Mouse (Mus musculus) MEL (cell line): ENCODE data around the gene Ccl1. TPM values are rescaled to one million over a fixed set of nuclear protein-coding genes. Genes with fewer than 3 reads are reported as not detected.

ENCODE experiments used
- DNase-seq: peaks from one replicate; pipeline ENCODE4 v3.0.0; 2011; ENCODE audit warnings: low read depth, low spot score
- H3K27ac ChIP-seq: 2 replicates; pipeline ENCODE4 v1.5.1; 2012; ENCODE audit warnings: low read depth, mild to moderate bottlenecking, control low read depth, low read length, moderate library complexity; ENCODE audit not compliant: control insufficient read depth
- H3K27me3 ChIP-seq, 2 experiments: fragments of 150-350 bp in 1 of 2; sonication (generic) in 1 of 2; 2 replicates each; pipeline ENCODE4 v1.6.1; 2012; ENCODE audit warnings: low read length in 2 of 2, mild to moderate bottlenecking in 2 of 2, improper control_type of control experiment in 1 of 2, moderate library complexity in 1 of 2; ENCODE audit not compliant: insufficient read depth in 2 of 2, control insufficient read depth in 1 of 2
- H3K36me3 ChIP-seq, 2 experiments: 2 replicates each; pipeline ENCODE4 v1.6.1; 2012 to 2014; ENCODE audit warnings: low read length in 2 of 2, improper control_type of control experiment in 1 of 2, inconsistent platforms in 1 of 2, mild to moderate bottlenecking in 1 of 2; ENCODE audit not compliant: insufficient read depth in 2 of 2, control insufficient read depth in 1 of 2
- H3K4me1 ChIP-seq, 2 experiments: fragments of 150-350 bp in 1 of 2; sonication (generic) in 1 of 2; 2 replicates each; pipeline ENCODE4 v1.6.1; 2012; ENCODE audit warnings: low read length in 2 of 2, improper control_type of control experiment in 1 of 2, mild to moderate bottlenecking in 1 of 2; ENCODE audit not compliant: insufficient read depth in 2 of 2, control insufficient read depth in 1 of 2
- H3K4me3 ChIP-seq, 2 experiments: fragments of 150-350 bp in 1 of 2; sonication (generic) in 1 of 2; 2 replicates each; pipeline ENCODE4 v1.5.1; 2012; ENCODE audit warnings: low read depth in 2 of 2, low read length in 2 of 2, mild to moderate bottlenecking in 2 of 2, moderate library complexity in 2 of 2, control low read depth in 1 of 2, improper control_type of control experiment in 1 of 2; ENCODE audit not compliant: control insufficient read depth in 1 of 2, insufficient read depth in 1 of 2
- H3K79me2 ChIP-seq: 2 replicates; pipeline ENCODE4 v1.6.1; 2012; ENCODE audit warnings: mild to moderate bottlenecking, low read length, moderate library complexity; ENCODE audit not compliant: control insufficient read depth, poor library complexity, insufficient read depth
- H3K9ac ChIP-seq: 2 replicates; pipeline ENCODE4 v1.6.1; 2012; ENCODE audit warnings: low read depth, mild to moderate bottlenecking, control low read depth, low read length, moderate library complexity; ENCODE audit not compliant: control insufficient read depth, poor library complexity, severe bottlenecking
- H3K9me3 ChIP-seq: fragments of 150-350 bp; sonication (generic); replicated peaks from 2 replicates; pipeline ENCODE4 v1.6.1; 2012; ENCODE audit warnings: mild to moderate bottlenecking, low read length, improper control_type of control experiment, moderate library complexity; ENCODE audit not compliant: insufficient read depth
- BHLHE40 ChIP-seq: IDR thresholded peaks from 2 replicates; pipeline ENCODE4 v1.6.1; 2012; ENCODE audit warnings: low read depth, mild to moderate bottlenecking, inconsistent platforms, low read length, improper control_type of control experiment, borderline replicate concordance
- CHD1 ChIP-seq: IDR thresholded peaks from 2 replicates; pipeline ENCODE4 v1.6.1; 2012; ENCODE audit warnings: low read depth, mild to moderate bottlenecking, inconsistent platforms, low read length, improper control_type of control experiment
- CHD2 ChIP-seq: IDR thresholded peaks from 2 replicates; pipeline ENCODE4 v1.6.1; 2011; ENCODE audit warnings: low read length, improper control_type of control experiment
- CTCF ChIP-seq, 3 experiments: IDR thresholded peaks in 2 of 3; conservative IDR thresholded peaks in 1 of 3; 2 replicates each; pipeline ENCODE4 v1.5.1; 2011 to 2012; ENCODE audit warnings: low read length in 3 of 3, low read depth in 2 of 3, mild to moderate bottlenecking in 2 of 3, improper control_type of control experiment in 1 of 3, inconsistent platforms in 1 of 3, mixed read lengths in 1 of 3, moderate library complexity in 1 of 3; ENCODE audit not compliant: control insufficient read depth in 1 of 3, insufficient read depth in 1 of 3, poor library complexity in 1 of 3, severe bottlenecking in 1 of 3
- E2F4 ChIP-seq: IDR thresholded peaks from 2 replicates; pipeline ENCODE4 v1.6.1; 2011; ENCODE audit warnings: low read depth, low read length, improper control_type of control experiment, borderline replicate concordance
- ELF1 ChIP-seq: IDR thresholded peaks from 2 replicates; pipeline ENCODE4 v1.6.1; 2014; ENCODE audit warnings: low read depth, mild to moderate bottlenecking, inconsistent platforms, low read length, improper control_type of control experiment, moderate library complexity
- GABPA ChIP-seq: IDR thresholded peaks from 2 replicates; pipeline ENCODE4 v1.6.1; 2012; ENCODE audit warnings: low read depth, mild to moderate bottlenecking, inconsistent platforms, low read length, improper control_type of control experiment, moderate library complexity
- HCFC1 ChIP-seq: IDR thresholded peaks from 2 replicates; pipeline ENCODE4 v1.6.1; 2012; ENCODE audit warnings: low read depth, mild to moderate bottlenecking, inconsistent platforms, low read length, improper control_type of control experiment, moderate library complexity
- MAX ChIP-seq: IDR thresholded peaks from 2 replicates; pipeline ENCODE4 v1.6.1; 2011; ENCODE audit warnings: low read length, improper control_type of control experiment
- MEF2A ChIP-seq: IDR thresholded peaks from 2 replicates; pipeline ENCODE4 v1.6.1; 2014; ENCODE audit warnings: low read depth, mild to moderate bottlenecking, inconsistent platforms, low read length, improper control_type of control experiment; ENCODE audit not compliant: poor library complexity, insufficient replicate concordance, severe bottlenecking; ENCODE audit errors: extremely low read depth
- MYB ChIP-seq: IDR thresholded peaks from 2 replicates; pipeline ENCODE4 v1.6.1; 2011; ENCODE audit warnings: mild to moderate bottlenecking, low read depth, low read length, improper control_type of control experiment
- NELFE ChIP-seq: IDR thresholded peaks from 2 replicates; pipeline ENCODE4 v1.6.1; 2011; ENCODE audit warnings: low read depth, low read length, improper control_type of control experiment
- POLR2AphosphoS2 ChIP-seq: IDR thresholded peaks from 2 replicates; pipeline ENCODE4 v1.6.1; 2011; ENCODE audit warnings: low read length, improper control_type of control experiment
- POLR2AphosphoS5 ChIP-seq: IDR thresholded peaks from 2 replicates; pipeline ENCODE4 v1.6.1; 2012; ENCODE audit warnings: low read depth, borderline replicate concordance, mild to moderate bottlenecking, inconsistent platforms, low read length, moderate library complexity, mixed read lengths
- SMC3 ChIP-seq: IDR thresholded peaks from 2 replicates; pipeline ENCODE4 v1.6.1; 2011; ENCODE audit warnings: low read depth, low read length, improper control_type of control experiment
- TAL1 ChIP-seq: IDR thresholded peaks from 2 replicates; pipeline ENCODE4 v1.6.1; 2012; ENCODE audit warnings: mild to moderate bottlenecking, inconsistent platforms, low read length, moderate library complexity, mixed read lengths
- TBP ChIP-seq: IDR thresholded peaks from 2 replicates; pipeline ENCODE4 v1.8.0; 2011; ENCODE audit warnings: low read depth, low read length, improper control_type of control experiment
- UBTF ChIP-seq: IDR thresholded peaks from 2 replicates; pipeline ENCODE4 v1.6.1; 2012; ENCODE audit warnings: low read depth, mild to moderate bottlenecking, inconsistent platforms, low read length, improper control_type of control experiment, moderate library complexity, borderline replicate concordance; ENCODE audit not compliant: insufficient read depth
- USF1 ChIP-seq: IDR thresholded peaks from 2 replicates; pipeline ENCODE4 v1.6.1; 2014; ENCODE audit warnings: low read depth, mild to moderate bottlenecking, inconsistent platforms, low read length, improper control_type of control experiment, moderate library complexity
- USF2 ChIP-seq, 2 experiments: IDR thresholded peaks; 2 replicates each; pipeline ENCODE4 v1.6.1; 2011 to 2012; ENCODE audit warnings: improper control_type of control experiment in 2 of 2, low read length in 2 of 2, borderline replicate concordance in 1 of 2, inconsistent platforms in 1 of 2, low read depth in 1 of 2, mild to moderate bottlenecking in 1 of 2; ENCODE audit not compliant: insufficient read depth in 1 of 2
- ZKSCAN1 ChIP-seq: IDR thresholded peaks from 2 replicates; pipeline ENCODE4 v1.6.1; 2012; ENCODE audit warnings: low read depth, mild to moderate bottlenecking, inconsistent platforms, low read length, improper control_type of control experiment, moderate library complexity
- ZMIZ1 ChIP-seq: IDR thresholded peaks from 2 replicates; pipeline ENCODE4 v1.6.1; 2012; ENCODE audit warnings: low read depth, mild to moderate bottlenecking, inconsistent platforms, low read length, improper control_type of control experiment, moderate library complexity
- ZNF384 ChIP-seq: IDR thresholded peaks from 2 replicates; pipeline ENCODE4 v1.6.1; 2012; ENCODE audit warnings: low read depth, mild to moderate bottlenecking, inconsistent platforms, low read length, improper control_type of control experiment
- polyA plus RNA-seq, 2 experiments: library from polyadenylated mRNA; stranded (reverse) in 1 of 2; unstranded in 1 of 2; fragments of >175 nt in 1 of 2; fragments of >200 nt in 1 of 2; gene quantifications; 2 replicates each; pipeline versions ENCODE4 v1.2.1 to v1.2.4; 2012; ENCODE audit warnings: low replicate concordance in 2 of 2, low read depth in 1 of 2; ENCODE audit not compliant: insufficient read length in 2 of 2, insufficient read depth in 1 of 2, missing spikeins in 1 of 2
- total RNA-seq: library from RNA; depleted of rRNA; stranded (reverse); fragments of 300-350 nt; gene quantifications from 2 replicates; pipeline ENCODE4 v1.2.3, GENCODE M21; 2012

Gene Ccl1
- total and polyA plus RNA-seq, 3 experiments = not detected

- Histone ChIP-seq H3K27me3 (no peaks in the 10 kb centered on the region), H3K4me3 (no peak overlapping the region), H3K9me3 (no peaks in the 10 kb centered on the region)
Observed at GRCm38 (mm10) chr11:82203706-82204105, 101.8 kb downstream of the Ccl1 start.

GRCm38 (mm10) chr11:82197774-82198173, 107.7 kb downstream of the Ccl1 start:
- Histone ChIP-seq H3K27me3 (no peaks in the 10 kb centered on the region), H3K9me3 (no peaks in the 10 kb centered on the region; the same call in 1 of the 2 replicates), H3K79me2 (no peaks in the 10 kb centered on the region), H3K4me1 (no peaks in the 10 kb centered on the region), H3K27ac (no peak overlapping the region), H3K36me3 (no peaks in the 10 kb centered on the region), H3K9ac (no peak overlapping the region), H3K4me3 (no peak overlapping the region)
- TF ChIP-seq MYB = no peak
- no peak for TF ChIP-seq BHLHE40
- TF ChIP-seq TAL1 = no peak
- TF ChIP-seq TBP = no peak
- no peak for TF ChIP-seq MEF2A
- TF ChIP-seq MAX = no peak
- TF ChIP-seq UBTF = no peak
- TF ChIP-seq POLR2AphosphoS5 = no peak
- TF ChIP-seq SMC3 = no peak
- TF ChIP-seq ZNF384 = no peak
- TF ChIP-seq ZMIZ1 = no peak
- no peak for TF ChIP-seq ZKSCAN1
- TF ChIP-seq CHD1 = no peak
- no peak for TF ChIP-seq HCFC1
- no peak for TF ChIP-seq CTCF (IDR thresholded peaks at IDR 0.05 in 2 of 3, conservative IDR thresholded peaks at IDR 0.05 in 1 of 3; ENCODE audit: control insufficient read depth in 1 of 3, insufficient read depth in 1 of 3, low read depth in 2 of 3, low read length in 3 of 3, poor library complexity in 1 of 3, severe bottlenecking in 1 of 3)
- no peak for DNase-seq

More at GRCm38 (mm10) chr11:82203706-82204105, 101.8 kb downstream of the Ccl1 start:
- Histone ChIP-seq H3K9ac (no peak overlapping the region), H3K79me2 (no peaks in the 10 kb centered on the region), H3K36me3 (no peaks in the 10 kb centered on the region), H3K27ac (no peak overlapping the region), H3K4me1 (no peaks in the 10 kb centered on the region)
- no peak for TF ChIP-seq E2F4
- TF ChIP-seq GABPA = no peak
- TF ChIP-seq USF2 (IDR thresholded peaks at IDR 0.05; ENCODE audit: borderline replicate concordance in 1 of 2, insufficient read depth in 1 of 2, low read depth in 1 of 2, low read length in 2 of 2) = no peak
- TF ChIP-seq ZMIZ1 = no peak
- no peak for TF ChIP-seq POLR2AphosphoS2
- TF ChIP-seq NELFE = no peak
- no peak for TF ChIP-seq ELF1
- TF ChIP-seq CHD2 = no peak
- no peak for TF ChIP-seq USF1
- no peak for TF ChIP-seq ZKSCAN1
- DNase-seq = no peak
